24 mouse cellular contexts compared by ENCODE assay signal in genomic region chr2:131800126-131800894, GRCm38 (mm10). TPM values are rescaled to one million over a fixed set of nuclear protein-coding genes. Genes with fewer than 3 reads are reported as not detected.
"Had no signal": no experiment of that assay in that cellular context is flagged by ENCODE, and none has a peak within 500 bp of the region (broad histone marks: within the 10 kb centered on the region; RNA-seq: fewer than 3 reads in every experiment).

No protein-coding gene starts in this region.

- DNase-seq: liver, postnatal 0 days; lung, adult 2 months; lung, postnatal 14 days; lung, postnatal 36 days; right cerebral cortex, postnatal 14 days; thymus, adult 2 months; thymus, postnatal 25 days; thymus, postnatal 4 days had no signal

- H3K9ac ChIP-seq: liver, postnatal 0 days; lung, embryonic 15.5 days; midbrain, embryonic 13.5 days; midbrain, embryonic 15.5 days; neural tube, embryonic 12.5 days; stomach, embryonic 15.5 days had no signal

- H3K9me3 ChIP-seq: lung, embryonic 15.5 days; midbrain, embryonic 13.5 days; midbrain, embryonic 15.5 days; neural tube, embryonic 12.5 days; stomach, embryonic 15.5 days had no signal

- H3K4me1 ChIP-seq: lung, embryonic 15.5 days; megakaryocyte, embryonic 14.5 days; midbrain, embryonic 13.5 days; midbrain, embryonic 15.5 days; neural tube, embryonic 12.5 days; stomach, embryonic 15.5 days had no signal

- H3K4me2 ChIP-seq: lung, embryonic 15.5 days; midbrain, embryonic 11.5 days; midbrain, embryonic 13.5 days; midbrain, embryonic 15.5 days; neural tube, embryonic 12.5 days; stomach, embryonic 15.5 days had no signal

- H3K27me3 ChIP-seq: lung, embryonic 15.5 days; midbrain, embryonic 13.5 days; midbrain, embryonic 15.5 days; neural tube, embryonic 12.5 days; stomach, embryonic 15.5 days had no signal

- H3K36me3 ChIP-seq: lung, embryonic 15.5 days; midbrain, embryonic 13.5 days; midbrain, embryonic 15.5 days; neural tube, embryonic 12.5 days; stomach, embryonic 15.5 days had no signal

- H3K4me3 ChIP-seq: lung, embryonic 15.5 days; midbrain, embryonic 13.5 days; midbrain, embryonic 15.5 days; neural tube, embryonic 12.5 days; stomach, embryonic 15.5 days had no signal

- ATAC-seq: liver, postnatal 0 days; lung, postnatal 0 days; midbrain, embryonic 13.5 days; midbrain, embryonic 15.5 days had no signal

- H3K27ac ChIP-seq: lung, embryonic 15.5 days; macrophage; midbrain, embryonic 13.5 days; midbrain, embryonic 15.5 days; neural tube, embryonic 12.5 days; stomach, embryonic 15.5 days; stomach, postnatal 0 days had no signal

RNA-seq across cellular contexts. Expression of gene Erv3, which starts 59.2 kb away (rescaled TPM):
- total RNA-seq: megakaryocyte progenitor cell, adult 5-6 weeks; midbrain, postnatal 0 days; monocyte, adult 5-6 weeks; neutrophil, adult 5-6 weeks had no signal
- polyA plus RNA-seq: liver, postnatal 0 days; lung, adult 2 months; lung, embryonic 15.5 days; lung, postnatal 0 days; macrophage; midbrain, embryonic 11.5 days; midbrain, embryonic 13.5 days; midbrain, embryonic 15.5 days; midbrain, postnatal 0 days; neural tube, embryonic 12.5 days; neural tube, embryonic 14.5 days; spleen, adult 2 months; stomach, embryonic 15.5 days; stomach, postnatal 0 days had no signal
